Comparison of ENCODE assay signal across 9 mouse cellular contexts in the genomic region with DNA sequence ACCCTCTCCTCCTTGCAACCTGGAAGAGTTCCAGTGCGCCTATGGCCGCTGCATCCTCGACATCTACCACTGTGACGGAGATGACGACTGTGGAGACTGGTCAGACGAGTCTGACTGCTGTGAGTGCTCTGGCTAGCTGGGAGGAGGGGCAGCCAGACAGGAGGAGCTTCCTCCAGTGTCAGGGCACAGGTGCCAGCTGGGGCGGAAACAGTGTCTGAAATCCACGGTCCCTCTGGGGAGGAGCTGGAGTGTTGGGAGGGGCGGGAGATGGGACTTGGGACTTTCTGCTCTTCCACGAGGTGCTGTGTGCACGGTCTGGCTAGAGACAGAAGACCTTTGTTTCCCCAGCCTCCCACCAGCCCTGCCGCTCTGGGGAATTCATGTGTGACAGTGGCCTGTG. TPM values are rescaled to one million over a fixed set of nuclear protein-coding genes. Genes with fewer than 3 reads are reported as not detected.
A peak's percentile ranks its signal among the peaks of the same experiment; 100 is the strongest.
DNase-seq lines count a peak whose midpoint lies in the region; ATAC-seq and TF ChIP-seq lines count a peak whose summit lies in the region.
"Had no signal": no experiment of that assay in that cellular context is flagged by ENCODE, and none has a peak within 500 bp of the region (broad histone marks: within the 10 kb centered on the region; RNA-seq: fewer than 3 reads in every experiment).

No protein-coding gene starts in this region.

- DNase-seq in right cerebral cortex, adult 18-20 months: peak; percentile 28
- DNase-seq in right cerebral cortex, postnatal 25 days: no peak
- DNase-seq in hindbrain, postnatal 0 days (ENCODE audit: low spot score): peak; percentile 27
- DNase-seq in kidney, postnatal 36 days: peak; percentile 73 to 76
- peak; percentile 53 to 67 for DNase-seq in urinary bladder, postnatal 36 days (ENCODE audit: low spot score in 2 of 2)
- DNase-seq in natural killer cell, adult 2 months (ENCODE audit: low spot score in 2 of 2): no peak
- DNase-seq: gastrocnemius, postnatal 25 days had no signal

- 0 out of 2 replicates have a peak overlapping the region, but pooled peaks have one; percentile 11 for H3K4me2 ChIP-seq in hindbrain, postnatal 0 days (ENCODE audit: low read depth, low read length)
- H3K4me2 ChIP-seq: liver, embryonic 15.5 days had no signal

- H3K4me3 ChIP-seq in hindbrain, postnatal 0 days (ENCODE audit: low read length): no peak overlapping the region
- H3K4me3 ChIP-seq: liver, embryonic 15.5 days had no signal

- peak overlapping the region; percentile 20; the same call in 1 of the 2 replicates for H3K27ac ChIP-seq in hindbrain, postnatal 0 days
- H3K27ac ChIP-seq: liver, embryonic 15.5 days had no signal

- TF ChIP-seq CTCF in hindbrain, postnatal 0 days (IDR thresholded peaks at IDR 0.05; ENCODE audit: low read depth): no peak

- no peaks in the 10 kb centered on the region for H3K27me3 ChIP-seq in hindbrain, postnatal 0 days (ENCODE audit: insufficient read depth, low read length)
- H3K27me3 ChIP-seq: liver, embryonic 15.5 days had no signal

- H3K9me3 ChIP-seq in hindbrain, postnatal 0 days (ENCODE audit: low read length): no peaks in the 10 kb centered on the region
- H3K9me3 ChIP-seq: liver, embryonic 15.5 days had no signal

- H3K9ac ChIP-seq in hindbrain, postnatal 0 days (replicated peaks; ENCODE audit: low read length): no peak overlapping the region
- H3K9ac ChIP-seq: liver, embryonic 15.5 days had no signal

- H3K36me3 ChIP-seq in hindbrain, postnatal 0 days (ENCODE audit: insufficient read depth, low read length): no peaks in the 10 kb centered on the region

- 50% methylated on average over 12 of the region's 12 CpGs for WGBS in hindbrain, postnatal 0 days

- H3K4me1 ChIP-seq in hindbrain, postnatal 0 days (ENCODE audit: insufficient read depth, low read length): no peaks in the 10 kb centered on the region

- peak; percentile 25 for ATAC-seq in hindbrain, postnatal 0 days
- ATAC-seq in cerebellum, adult (ENCODE audit: insufficient number of reproducible peaks, low FRiP score, low TSS enrichment): no peak

RNA-seq across cellular contexts. Expression of gene Lrp4, which starts 17.0 kb away (rescaled TPM):
- total RNA-seq in hindbrain, postnatal 0 days (2014; rRNA removed): 28.0 and 28.4 TPM in 2 replicates
- polyA plus RNA-seq in hindbrain, postnatal 0 days (2015; fragmentation: Nextera tagmentation; extraction: Ambion mirVana): 4.9 and 6.7 TPM in 2 replicates

RNA-seq across cellular contexts. Expression of gene 1110051M20Rik, which starts 29.9 kb away (rescaled TPM):
- 152 and 175 TPM in 2 replicates for total RNA-seq in hindbrain, postnatal 0 days (2014; rRNA removed)
- polyA plus RNA-seq in hindbrain, postnatal 0 days (2015; fragmentation: Nextera tagmentation; extraction: Ambion mirVana): 136 and 141 TPM in 2 replicates

RNA-seq across cellular contexts. Expression of gene Ckap5, which starts 52.2 kb away (rescaled TPM):
- 101 and 104 TPM in 2 replicates for total RNA-seq in hindbrain, postnatal 0 days (2014; rRNA removed)
- 103 and 109 TPM in 2 replicates for polyA plus RNA-seq in hindbrain, postnatal 0 days (2015; fragmentation: Nextera tagmentation; extraction: Ambion mirVana)

Comparison
In these comparisons a context has a peak if more than half of its experiments do, and no peak if none do; other contexts are left out.
1. DNase-seq: peak in right cerebral cortex, adult 18-20 months (single experiment), hindbrain, postnatal 0 days (single experiment), kidney, postnatal 36 days (2 of 2) and urinary bladder, postnatal 36 days (2 of 2); none in right cerebral cortex, postnatal 25 days (single experiment) and natural killer cell, adult 2 months (0 of 2).